ENCODE assay signal across 21 mouse cellular contexts in the genomic region with DNA sequence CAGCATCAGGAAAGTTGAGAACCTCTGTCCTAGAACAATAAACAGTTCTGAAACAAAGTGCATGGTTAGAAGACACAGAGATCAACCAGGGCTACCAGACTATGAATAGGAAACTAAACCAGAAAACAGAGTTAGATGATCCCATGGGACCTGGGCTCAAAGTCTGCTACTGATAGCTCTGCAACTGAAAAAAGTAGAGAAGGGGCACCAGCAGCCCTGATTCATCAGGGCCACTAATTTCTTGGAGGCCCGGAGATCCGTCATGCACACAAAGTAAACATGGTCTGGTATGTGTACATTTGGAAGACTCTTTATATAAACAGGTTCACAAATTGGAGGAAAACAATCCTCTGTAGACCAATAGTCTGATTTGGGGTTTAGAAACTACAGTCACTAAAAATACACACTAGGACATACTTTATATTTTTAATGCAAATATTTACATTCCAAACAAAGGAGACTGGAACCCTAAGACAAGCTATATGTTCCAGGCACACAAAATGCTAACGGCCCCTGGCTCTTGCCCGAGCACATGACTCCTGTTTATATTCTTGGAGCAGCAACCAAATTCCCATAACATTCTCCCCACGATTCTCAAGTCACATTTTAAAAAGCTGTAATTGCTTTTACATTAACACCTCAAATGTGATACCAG. TPM values are rescaled to one million over a fixed set of nuclear protein-coding genes. Genes with fewer than 3 reads are reported as not detected.
A peak's percentile ranks its signal among the peaks of the same experiment; 100 is the strongest.
DNase-seq lines count a peak whose midpoint lies in the region; ATAC-seq and TF ChIP-seq lines count a peak whose summit lies in the region.
"Had no signal": no experiment of that assay in that cellular context is flagged by ENCODE, and none has a peak within 500 bp of the region (broad histone marks: within the 10 kb centered on the region; RNA-seq: fewer than 3 reads in every experiment).

No protein-coding gene starts in this region.

- H3K36me3 ChIP-seq in kidney, postnatal 0 days (ENCODE audit: insufficient read depth, low read length), result no peaks in the 10 kb centered on the region
- no peaks in the 10 kb centered on the region for H3K36me3 ChIP-seq in lung, postnatal 0 days (ENCODE audit: insufficient read depth, low read length)
- H3K36me3 ChIP-seq in intestine, embryonic 16.5 days (ENCODE audit: control insufficient read depth, insufficient read depth, low read length), result no peaks in the 10 kb centered on the region
- no peaks in the 10 kb centered on the region for H3K36me3 ChIP-seq in stomach, postnatal 0 days (ENCODE audit: control insufficient read depth, insufficient read depth, low read length)
- H3K36me3 ChIP-seq: embryonic facial prominence, embryonic 12.5 days; heart, embryonic 15.5 days; hindbrain, embryonic 15.5 days; liver, embryonic 15.5 days; midbrain, embryonic 13.5 days had no signal

- H3K9me3 ChIP-seq in kidney, postnatal 0 days (replicated peaks; ENCODE audit: low read length), result no peaks in the 10 kb centered on the region
- no peaks in the 10 kb centered on the region for H3K9me3 ChIP-seq in lung, postnatal 0 days (ENCODE audit: low read length)
- no peaks in the 10 kb centered on the region for H3K9me3 ChIP-seq in intestine, embryonic 16.5 days (ENCODE audit: control insufficient read depth, low read length)
- H3K9me3 ChIP-seq in stomach, postnatal 0 days (ENCODE audit: control insufficient read depth, low read length), result no peaks in the 10 kb centered on the region
- H3K9me3 ChIP-seq: embryonic facial prominence, embryonic 12.5 days; heart, embryonic 15.5 days; hindbrain, embryonic 15.5 days; liver, embryonic 15.5 days; midbrain, embryonic 13.5 days had no signal

- peak overlapping the region; percentile 51; the same call in 1 of the 2 replicates for H3K27ac ChIP-seq in kidney, postnatal 0 days
- H3K27ac ChIP-seq in lung, postnatal 0 days (ENCODE audit: low read length), result peak overlapping the region; percentile 8; the same call in 1 of the 2 replicates
- H3K27ac ChIP-seq in intestine, embryonic 16.5 days (ENCODE audit: low read length), result peak overlapping the region; percentile 74
- peak overlapping the region; percentile 75 for H3K27ac ChIP-seq in stomach, postnatal 0 days (replicated peaks)
- H3K27ac ChIP-seq: embryonic facial prominence, embryonic 12.5 days; heart, embryonic 15.5 days; hindbrain, embryonic 15.5 days; liver, embryonic 15.5 days; midbrain, embryonic 13.5 days had no signal

- H3K4me2 ChIP-seq in kidney, postnatal 0 days (ENCODE audit: low read length), result no peak overlapping the region
- H3K4me2 ChIP-seq in lung, postnatal 0 days (replicated peaks; ENCODE audit: low read depth, low read length), result no peak overlapping the region
- peak overlapping the region; percentile 1; the same call in 1 of the 2 replicates for H3K4me2 ChIP-seq in intestine, embryonic 16.5 days (ENCODE audit: low read depth, low read length)
- H3K4me2 ChIP-seq in stomach, postnatal 0 days (replicated peaks; ENCODE audit: low read depth), result no peak overlapping the region; the same call in 1 of the 2 replicates
- H3K4me2 ChIP-seq: embryonic facial prominence, embryonic 12.5 days; heart, embryonic 15.5 days; hindbrain, embryonic 15.5 days; liver, embryonic 15.5 days; midbrain, embryonic 13.5 days had no signal

- no peak overlapping the region for H3K9ac ChIP-seq in kidney, postnatal 0 days (ENCODE audit: low read depth, low read length)
- no peak overlapping the region for H3K9ac ChIP-seq in lung, postnatal 0 days (replicated peaks; ENCODE audit: low read depth)
- H3K9ac ChIP-seq in intestine, embryonic 16.5 days (ENCODE audit: low read depth, low read length), result no peak overlapping the region
- H3K9ac ChIP-seq in stomach, postnatal 0 days (ENCODE audit: low read length), result no peak overlapping the region
- H3K9ac ChIP-seq: embryonic facial prominence, embryonic 12.5 days; heart, embryonic 15.5 days; hindbrain, embryonic 15.5 days; liver, embryonic 15.5 days; midbrain, embryonic 13.5 days had no signal

- peaks cover 22% of the 10 kb centered on the region for H3K4me1 ChIP-seq in kidney, postnatal 0 days (replicated peaks; ENCODE audit: insufficient read depth, low read length)
- peaks cover 25% of the 10 kb centered on the region for H3K4me1 ChIP-seq in lung, postnatal 0 days (ENCODE audit: insufficient read depth, low read depth, low read length)
- peaks cover 29% of the 10 kb centered on the region for H3K4me1 ChIP-seq in lung, adult 2 months (ENCODE audit: control insufficient read depth, insufficient read depth, low read length)
- peaks cover 59% of the 10 kb centered on the region for H3K4me1 ChIP-seq in intestine, embryonic 16.5 days (ENCODE audit: control insufficient read depth, insufficient read depth, low read length)
- peaks cover 22% of the 10 kb centered on the region for H3K4me1 ChIP-seq in stomach, postnatal 0 days (replicated peaks; ENCODE audit: control insufficient read depth, insufficient read depth)

- peak; percentile 83 for TF ChIP-seq EP300 in lung, postnatal 0 days (IDR thresholded peaks at IDR 0.05)
- no peak for TF ChIP-seq EP300 in stomach, postnatal 0 days (optimal IDR thresholded peaks at IDR 0.05)

- H3K4me3 ChIP-seq in kidney, postnatal 0 days (replicated peaks; ENCODE audit: low read depth, low read length), result no peak overlapping the region
- H3K4me3 ChIP-seq in lung, postnatal 0 days (ENCODE audit: low read depth, low read length), result no peak overlapping the region
- no peak overlapping the region for H3K4me3 ChIP-seq in lung, adult 2 months (replicated peaks; ENCODE audit: extremely low read depth, low read depth, low read length)
- no peak overlapping the region for H3K4me3 ChIP-seq in intestine, embryonic 16.5 days (ENCODE audit: low read length)
- no peak overlapping the region for H3K4me3 ChIP-seq in stomach, postnatal 0 days (ENCODE audit: low read depth, low read length)
- H3K4me3 ChIP-seq: embryonic facial prominence, embryonic 12.5 days; heart, embryonic 15.5 days; hindbrain, embryonic 15.5 days; liver, embryonic 15.5 days; midbrain, embryonic 13.5 days; myocyte had no signal

- no peak for DNase-seq in kidney, postnatal 0 days (ENCODE audit: low spot score)
- DNase-seq in kidney, adult 11 months, result no peak
- DNase-seq in lung, postnatal 0 days (ENCODE audit: low spot score), result peak; percentile 61
- DNase-seq in lung, adult 2 months, result no peak
- no peak for DNase-seq in stomach, postnatal 0 days (ENCODE audit: low spot score)
- DNase-seq in ovary, postnatal 10 days (ENCODE audit: low spot score), result no peak
- DNase-seq: adrenal gland, adult 2 months; cerebellum, adult 2 months; gastrocnemius, postnatal 36 days; heart, postnatal 4 days; layer of hippocampus, adult 9-11 months; spleen, adult 18-20 months; thymus, postnatal 25 days had no signal

- TF ChIP-seq CTCF in kidney, postnatal 0 days (IDR thresholded peaks at IDR 0.05; ENCODE audit: low read depth), result no peak
- TF ChIP-seq CTCF in lung, postnatal 0 days (IDR thresholded peaks at IDR 0.05), result no peak
- no peak for TF ChIP-seq CTCF in lung, adult 2 months (IDR thresholded peaks at IDR 0.05; ENCODE audit: insufficient read depth, low read length)
- 0 out of 2 replicates have a peak, but pooled peaks have one; percentile 14 for TF ChIP-seq CTCF in stomach, postnatal 0 days (IDR thresholded peaks at IDR 0.05; ENCODE audit: low read depth)

- TF ChIP-seq POLR2A in lung, adult 2 months (IDR thresholded peaks at IDR 0.05; ENCODE audit: borderline replicate concordance, extremely low read depth, low read depth, low read length), result no peak

- WGBS in kidney, postnatal 0 days, result 33% methylated on average over 5 of the region's 5 CpGs
- WGBS in lung, postnatal 0 days, result 13% methylated on average over 5 of the region's 5 CpGs
- 31% methylated on average over 5 of the region's 5 CpGs for WGBS in lung, adult 2 months
- WGBS in intestine, embryonic 16.5 days, result 24% methylated on average over 5 of the region's 5 CpGs
- WGBS in stomach, postnatal 0 days, result 7% methylated on average over 5 of the region's 5 CpGs

- no peaks in the 10 kb centered on the region for H3K27me3 ChIP-seq in kidney, postnatal 0 days (ENCODE audit: insufficient read depth, low read length)
- no peaks in the 10 kb centered on the region for H3K27me3 ChIP-seq in lung, postnatal 0 days (replicated peaks; ENCODE audit: insufficient read depth, low read length)
- H3K27me3 ChIP-seq in intestine, embryonic 16.5 days (replicated peaks; ENCODE audit: control insufficient read depth, insufficient read depth, low read length), result no peaks in the 10 kb centered on the region
- H3K27me3 ChIP-seq in stomach, postnatal 0 days (ENCODE audit: control insufficient read depth, insufficient read depth, low read length), result no peaks in the 10 kb centered on the region
- H3K27me3 ChIP-seq: heart, embryonic 15.5 days; hindbrain, embryonic 15.5 days; midbrain, embryonic 13.5 days had no signal

- ATAC-seq in kidney, postnatal 0 days (replicated peaks; ENCODE audit: low FRiP score, low read depth), result no peak
- peak; percentile 37 for ATAC-seq in lung, postnatal 0 days
- peak; percentile 66 for ATAC-seq in intestine, embryonic 16.5 days
- ATAC-seq in stomach, postnatal 0 days (ENCODE audit: low FRiP score, low TSS enrichment), result peak; percentile 43; the same call in 1 of the 2 replicates
- ATAC-seq: forebrain, embryonic 14.5 days; midbrain, embryonic 13.5 days had no signal

RNA-seq across cellular contexts. Expression of gene Chst15, which starts 8.4 kb away (rescaled TPM):
- 8.6 and 10.8 TPM in 2 replicates for polyA plus RNA-seq in kidney, postnatal 0 days (2015; fragmentation: Nextera tagmentation; extraction: Ambion mirVana)
- polyA plus RNA-seq in lung, postnatal 0 days (2015; fragmentation: Nextera tagmentation; extraction: Ambion mirVana), result 13.1 and 14.1 TPM in 2 replicates
- 14.1 and 14.7 TPM in 2 replicates for polyA plus RNA-seq in lung, adult 2 months (2012; rRNA removed)
- polyA plus RNA-seq in intestine, embryonic 16.5 days (2015; fragmentation: Nextera tagmentation; extraction: Ambion mirVana), result 20.6 and 21.1 TPM in 2 replicates
- 11.5 and 12.1 TPM in 2 replicates for polyA plus RNA-seq in stomach, postnatal 0 days (2015; fragmentation: Nextera tagmentation; extraction: Ambion mirVana)

Comparison
In these comparisons a context has a peak if more than half of its experiments do, and no peak if none do; other contexts are left out.
1. H3K27ac ChIP-seq: peak in every context shown above with its lines; median percentile 75 in stomach, postnatal 0 days; 74 in intestine, embryonic 16.5 days; 51 in kidney, postnatal 0 days; 8 in lung, postnatal 0 days.